ENCODE assay signal across 24 mouse cellular contexts in genomic region chr11:104129466-104129865, GRCm38 (mm10). TPM values are rescaled to one million over a fixed set of nuclear protein-coding genes. Genes with fewer than 3 reads are reported as not detected.
DNase-seq lines count a peak whose midpoint lies in the region; ATAC-seq and TF ChIP-seq lines count a peak whose summit lies in the region.
"Had no signal": no experiment of that assay in that cellular context is flagged by ENCODE, and none has a peak within 500 bp of the region (broad histone marks: within the 10 kb centered on the region; RNA-seq: fewer than 3 reads in every experiment).

No protein-coding gene starts in this region.

- no peak overlapping the region for H3K4me2 ChIP-seq in hindbrain, postnatal 0 days (ENCODE audit: low read depth, low read length)
- H3K4me2 ChIP-seq in hindbrain, embryonic 16.5 days (ENCODE audit: low read length) = no peak overlapping the region
- H3K4me2 ChIP-seq: forebrain, embryonic 13.5 days; heart, embryonic 11.5 days; heart, embryonic 15.5 days; hindbrain, embryonic 13.5 days had no signal

- H3K4me1 ChIP-seq in cerebellum, adult 2 months (ENCODE audit: control insufficient read depth, insufficient read depth, low read length) = peaks cover 18% of the 10 kb centered on the region; the same call in 1 of the 2 replicates
- peaks cover 12% of the 10 kb centered on the region for H3K4me1 ChIP-seq in hindbrain, postnatal 0 days (ENCODE audit: insufficient read depth, low read length)
- peaks cover 22% of the 10 kb centered on the region for H3K4me1 ChIP-seq in hindbrain, embryonic 16.5 days (ENCODE audit: control insufficient read depth, insufficient read depth, low read depth, low read length)

- no peak for TF ChIP-seq CTCF in cerebellum, adult 2 months (IDR thresholded peaks at IDR 0.05; ENCODE audit: borderline replicate concordance, insufficient read depth, low read depth, low read length)
- no peak for TF ChIP-seq CTCF in hindbrain, postnatal 0 days (IDR thresholded peaks at IDR 0.05; ENCODE audit: low read depth)
- TF ChIP-seq CTCF in brain, embryonic 14.5 days (IDR thresholded peaks at IDR 0.05; ENCODE audit: borderline replicate concordance, extremely low read depth, insufficient read depth, insufficient read length) = no peak

- 0 out of 2 replicates have a peak, but pooled peaks have one; percentile 27 for ATAC-seq in hindbrain, postnatal 0 days
- no peak for ATAC-seq in hindbrain, embryonic 16.5 days
- ATAC-seq: forebrain, embryonic 13.5 days; forebrain, postnatal 0 days; intestine, embryonic 16.5 days had no signal

- no peak overlapping the region for H3K4me3 ChIP-seq in cerebellum, adult 2 months (replicated peaks; ENCODE audit: insufficient read depth, low read depth, low read length)
- no peak overlapping the region for H3K4me3 ChIP-seq in hindbrain, postnatal 0 days (ENCODE audit: low read length)
- no peak overlapping the region for H3K4me3 ChIP-seq in hindbrain, embryonic 16.5 days (ENCODE audit: low read length)
- H3K4me3 ChIP-seq: embryonic facial prominence, embryonic 10.5 days; forebrain, embryonic 13.5 days; heart, adult 2 months; heart, embryonic 15.5 days; hindbrain, embryonic 13.5 days had no signal

- 0 out of 2 replicates have a peak overlapping the region, but pooled peaks have one; percentile 23 for H3K27ac ChIP-seq in cerebellum, adult 2 months (ENCODE audit: insufficient read depth, low read length)
- H3K27ac ChIP-seq in hindbrain, postnatal 0 days = no peak overlapping the region
- H3K27ac ChIP-seq in hindbrain, embryonic 16.5 days (ENCODE audit: low read depth, low read length) = no peak overlapping the region
- H3K27ac ChIP-seq: embryonic facial prominence, embryonic 10.5 days; forebrain, embryonic 13.5 days; heart, adult 2 months; heart, embryonic 15.5 days; hindbrain, embryonic 13.5 days had no signal

- H3K9ac ChIP-seq in hindbrain, postnatal 0 days (replicated peaks; ENCODE audit: low read length) = no peak overlapping the region
- no peak overlapping the region for H3K9ac ChIP-seq in hindbrain, embryonic 16.5 days (ENCODE audit: low read depth, low read length)
- H3K9ac ChIP-seq: forebrain, embryonic 13.5 days; forebrain, postnatal 0 days; heart, embryonic 15.5 days; hindbrain, embryonic 13.5 days had no signal

- WGBS in cerebellum, adult 2 months = 33% methylated on average over 5 of the region's 5 CpGs
- WGBS in hindbrain, postnatal 0 days = 56% methylated on average over 5 of the region's 5 CpGs
- WGBS in hindbrain, embryonic 16.5 days = 57% methylated on average over 5 of the region's 5 CpGs

- H3K27me3 ChIP-seq in cerebellum, adult 2 months (ENCODE audit: control insufficient read depth, insufficient read depth, low read length) = no peaks in the 10 kb centered on the region
- H3K27me3 ChIP-seq in hindbrain, postnatal 0 days (ENCODE audit: insufficient read depth, low read length) = 0 out of 2 replicates have a peak, but pooled peaks cover 8% of the 10 kb centered on the region
- peaks cover 12% of the 10 kb centered on the region for H3K27me3 ChIP-seq in hindbrain, embryonic 16.5 days (replicated peaks; ENCODE audit: control insufficient read depth, insufficient read depth, low read length)

- H3K36me3 ChIP-seq in hindbrain, postnatal 0 days (ENCODE audit: insufficient read depth, low read length) = no peaks in the 10 kb centered on the region
- no peaks in the 10 kb centered on the region for H3K36me3 ChIP-seq in hindbrain, embryonic 16.5 days (ENCODE audit: control insufficient read depth, insufficient read depth, low read length)
- H3K36me3 ChIP-seq: embryonic facial prominence, embryonic 10.5 days; heart, embryonic 15.5 days; hindbrain, embryonic 13.5 days had no signal

- TF ChIP-seq POLR2A in cerebellum, adult 2 months (IDR thresholded peaks at IDR 0.05; ENCODE audit: borderline replicate concordance, insufficient read depth, low read length) = no peak
- TF ChIP-seq POLR2A in brain, embryonic 14.5 days (IDR thresholded peaks at IDR 0.05; ENCODE audit: borderline replicate concordance, extremely low read depth, insufficient read depth, insufficient read length, poor library complexity, severe bottlenecking) = no peak

- DNase-seq in cerebellum, adult 2 months = peak in 1 of 2 experiments; percentile 38
- DNase-seq in cerebellum, adult 11 months = no peak
- DNase-seq in hindbrain, postnatal 0 days (ENCODE audit: low spot score) = peak; percentile 55
- peak; percentile 37 for DNase-seq in brain, embryonic 14.5 days (ENCODE audit: low read depth)
- no peak for DNase-seq in yolk sac, embryonic 10.5 days (ENCODE audit: low spot score)
- DNase-seq in neural tube, embryonic 10.5 days (ENCODE audit: extremely low spot score, low spot score) = no peak
- DNase-seq: adrenal gland, postnatal 10 days; forebrain, postnatal 0 days; gastrocnemius, postnatal 14 days; heart, adult 2 months; heart, postnatal 14 days had no signal

- no peaks in the 10 kb centered on the region for H3K9me3 ChIP-seq in hindbrain, postnatal 0 days (ENCODE audit: low read length)
- no peaks in the 10 kb centered on the region for H3K9me3 ChIP-seq in hindbrain, embryonic 16.5 days (ENCODE audit: control insufficient read depth, low read length)
- H3K9me3 ChIP-seq: embryonic facial prominence, embryonic 10.5 days; forebrain, embryonic 13.5 days; heart, embryonic 15.5 days; hindbrain, embryonic 13.5 days had no signal

RNA-seq across cellular contexts. Expression of gene Crhr1, which starts 3.2 kb away (rescaled TPM):
- 63.0 and 63.4 TPM in 2 replicates for polyA plus RNA-seq in cerebellum, adult 2 months (2012; rRNA removed)
- 27.0 and 28.0 TPM in 2 replicates for total RNA-seq in hindbrain, postnatal 0 days (2014; rRNA removed)
- polyA plus RNA-seq in hindbrain, postnatal 0 days (2015; fragmentation: Nextera tagmentation; extraction: Ambion mirVana) = 6.5 and 6.8 TPM in 2 replicates
- polyA plus RNA-seq in hindbrain, embryonic 16.5 days (2015; fragmentation: Nextera tagmentation; extraction: Ambion mirVana) = 9.0 and 10.2 TPM in 2 replicates
- 9.9 and 10.2 TPM in 2 replicates for polyA plus RNA-seq in brain, embryonic 14.5 days (2012; rRNA removed)
- total RNA-seq: adrenal gland, postnatal 10 days; gastrocnemius, adult 18-20 months; gastrocnemius, postnatal 14 days; heart, adult 2 months; heart, postnatal 14 days; hematopoietic stem cell, adult 5-6 weeks; MEL had no signal
- polyA plus RNA-seq: C2C12; heart, adult 2 months; heart, embryonic 11.5 days; heart, embryonic 15.5 days had no signal

RNA-seq across cellular contexts. Expression of gene Sppl2c, which starts 56.7 kb away (rescaled TPM):
- not detected in 2 replicates for polyA plus RNA-seq in cerebellum, adult 2 months (2012; rRNA removed)
- not detected in 2 replicates for total RNA-seq in hindbrain, postnatal 0 days (2014; rRNA removed)
- not detected in 2 replicates for polyA plus RNA-seq in hindbrain, postnatal 0 days (2015; fragmentation: Nextera tagmentation; extraction: Ambion mirVana)
- not detected in 2 replicates for polyA plus RNA-seq in hindbrain, embryonic 16.5 days (2015; fragmentation: Nextera tagmentation; extraction: Ambion mirVana)
- polyA plus RNA-seq in brain, embryonic 14.5 days (2012; rRNA removed) = not detected in 2 replicates
- total RNA-seq: adrenal gland, postnatal 10 days; adrenal gland, postnatal 4 days; gastrocnemius, adult 18-20 months; gastrocnemius, postnatal 14 days; heart, adult 2 months; heart, postnatal 14 days; hematopoietic stem cell, adult 5-6 weeks; MEL had no signal
- polyA plus RNA-seq: C2C12; embryonic facial prominence, embryonic 10.5 days; embryonic facial prominence, embryonic 14.5 days; forebrain, embryonic 13.5 days; forebrain, postnatal 0 days; heart, embryonic 11.5 days; heart, embryonic 15.5 days; hindbrain, embryonic 13.5 days; intestine, embryonic 16.5 days had no signal

Comparison
In these comparisons a context has a peak if more than half of its experiments do, and no peak if none do; other contexts are left out.
1. DNase-seq: peak in hindbrain, postnatal 0 days (single experiment) and brain, embryonic 14.5 days (single experiment); none in cerebellum, adult 11 months (single experiment), yolk sac, embryonic 10.5 days (single experiment) and neural tube, embryonic 10.5 days (single experiment).